Mouse (Mus musculus) lung, postnatal 10 days (tissue): ENCODE measurements around the gene Klk13.

ENCODE experiments used
- DNase-seq: peaks from one replicate; pipeline ENCODE4 v3.0.0; 2021

Gene Klk13

GRCm38 (mm10) chr7:43772901-43773300 lies 60.5 kb downstream of the Klk13 start:
- DNase-seq = no peak

GRCm38 (mm10) chr7:43774364-43774763 lies 62.0 kb downstream of the Klk13 start, which contains the start of gene Klk11:
Klk11 (plus strand) TSS chr7:43774604.
- DNase-seq = no peak

GRCm38 (mm10) chr7:43774802-43775201 lies 62.4 kb downstream of the Klk13 start:
- DNase-seq = no peak

- DNase-seq = no peak
Observed at GRCm38 (mm10) chr7:43775311-43776057, 63.1 kb downstream of the Klk13 start.

- DNase-seq = no peak
Observed at GRCm38 (mm10) chr7:43776506-43776905, 64.1 kb downstream of the Klk13 start.
